Mouse (Mus musculus) CH12.LX (cell line): Measurements from ENCODE around the gene Cacfd1. TPM values are rescaled to one million over a fixed set of nuclear protein-coding genes. Genes with fewer than 3 reads are reported as not detected.

Experiments
- DNase-seq: peaks from one replicate; pipeline ENCODE4 v3.0.0-alpha.2; 2013; ENCODE audit errors: extremely low read depth
- H3K27ac ChIP-seq: 2 replicates; pipeline ENCODE4 v1.5.1; 2012; ENCODE audit warnings: low read depth, mild to moderate bottlenecking, control low read depth, moderate library complexity; ENCODE audit not compliant: insufficient read depth
- H3K27me3 ChIP-seq: replicated peaks from 2 replicates; pipeline ENCODE3; 2012; ENCODE audit warnings: inconsistent platforms
- H3K36me3 ChIP-seq, 2 experiments: replicated peaks in 1 of 2; 2 replicates each; pipeline versions ENCODE3 to v1.6.1; 2012; ENCODE audit warnings: inconsistent platforms in 1 of 2, low read length in 1 of 2, mild to moderate bottlenecking in 1 of 2, mixed read lengths in 1 of 2, moderate library complexity in 1 of 2; ENCODE audit not compliant: control insufficient read depth in 1 of 2, insufficient read depth in 1 of 2
- H3K4me1 ChIP-seq, 2 experiments: 2 replicates each; pipeline ENCODE4 v1.6.1; 2012; ENCODE audit warnings: inconsistent platforms in 1 of 2, moderate library complexity in 1 of 2; ENCODE audit not compliant: insufficient read depth in 2 of 2, control insufficient read depth in 1 of 2
- H3K4me2 ChIP-seq: 2 replicates; pipeline ENCODE4 v1.6.1; 2012; ENCODE audit warnings: low read depth, mild to moderate bottlenecking, control low read depth; ENCODE audit not compliant: poor library complexity, insufficient read depth, severe bottlenecking
- H3K4me3 ChIP-seq, 3 experiments: fragments of 150-350 bp in 1 of 3; sonication (generic) in 1 of 3; replicated peaks in 1 of 3; 2 replicates each; pipeline versions ENCODE3 to v1.5.1; 2011 to 2012; ENCODE audit warnings: low read depth in 2 of 3, low read length in 2 of 3, mild to moderate bottlenecking in 2 of 3, moderate library complexity in 2 of 3, control low read depth in 1 of 3, improper control_type of control experiment in 1 of 3, inconsistent platforms in 1 of 3, mixed read lengths in 1 of 3; ENCODE audit not compliant: poor library complexity in 1 of 3
- H3K79me2 ChIP-seq: replicated peaks from 2 replicates; pipeline ENCODE4 v1.6.1; 2012; ENCODE audit warnings: mild to moderate bottlenecking, moderate library complexity; ENCODE audit not compliant: control insufficient read depth, poor library complexity, insufficient read depth, severe bottlenecking; ENCODE audit errors: extremely low read depth
- H3K9ac ChIP-seq: 2 replicates; pipeline ENCODE4 v1.6.1; 2012; ENCODE audit warnings: low read depth, mild to moderate bottlenecking, control low read depth, moderate library complexity; ENCODE audit not compliant: insufficient read depth
- H3K9me3 ChIP-seq: replicated peaks from 2 replicates; pipeline ENCODE3; 2012; ENCODE audit warnings: low read length, inconsistent platforms, mixed read lengths
- BHLHE40 ChIP-seq: IDR thresholded peaks from 2 replicates; pipeline ENCODE4 v1.6.1; 2011; ENCODE audit warnings: mild to moderate bottlenecking, low read depth, low read length, improper control_type of control experiment
- ELF1 ChIP-seq: IDR thresholded peaks from 2 replicates; pipeline ENCODE4 v1.6.1; 2014; ENCODE audit warnings: low read depth, mild to moderate bottlenecking, inconsistent platforms, low read length, improper control_type of control experiment
- EP300 ChIP-seq: IDR thresholded peaks from 2 replicates; pipeline ENCODE4 v1.6.1; 2011; ENCODE audit warnings: low read length, improper control_type of control experiment
- ETS1 ChIP-seq: conservative IDR thresholded peaks from 2 replicates; pipeline ENCODE4 v1.6.1; 2012; ENCODE audit warnings: low read depth, mild to moderate bottlenecking, inconsistent platforms, low read length, improper control_type of control experiment, moderate library complexity
- IRF4 ChIP-seq: IDR thresholded peaks from 2 replicates; pipeline ENCODE4 v1.6.1; 2014; ENCODE audit warnings: low read depth, mild to moderate bottlenecking, inconsistent platforms, low read length, improper control_type of control experiment
- JUN ChIP-seq: IDR thresholded peaks from 2 replicates; pipeline ENCODE4 v1.6.1; 2011; ENCODE audit warnings: low read depth, mild to moderate bottlenecking, low read length, improper control_type of control experiment, moderate library complexity; ENCODE audit not compliant: insufficient read depth
- MAFK ChIP-seq: IDR thresholded peaks from 2 replicates; pipeline ENCODE4 v1.6.1; 2011; ENCODE audit warnings: low read length, improper control_type of control experiment; ENCODE audit not compliant: insufficient replicate concordance
- MAX ChIP-seq: IDR thresholded peaks from 2 replicates; pipeline ENCODE4 v1.6.1; 2011; ENCODE audit warnings: low read length, improper control_type of control experiment
- MEF2A ChIP-seq: IDR thresholded peaks from 2 replicates; pipeline ENCODE4 v1.6.1; 2014; ENCODE audit warnings: low read depth, mild to moderate bottlenecking, inconsistent platforms, low read length, improper control_type of control experiment, borderline replicate concordance
- MYC ChIP-seq: IDR thresholded peaks from 2 replicates; pipeline ENCODE4 v1.6.1; 2011; ENCODE audit warnings: low read depth, mild to moderate bottlenecking, improper control_type of control experiment, low read length
- NELFE ChIP-seq: IDR thresholded peaks from 2 replicates; pipeline ENCODE4 v1.6.1; 2011; ENCODE audit warnings: low read depth, low read length, improper control_type of control experiment
- POLR2A ChIP-seq: IDR thresholded peaks from 2 replicates; pipeline ENCODE4 v1.6.1; 2011; ENCODE audit warnings: low read depth, mild to moderate bottlenecking, improper control_type of control experiment, low read length
- SIN3A ChIP-seq: IDR thresholded peaks from 2 replicates; pipeline ENCODE4 v1.6.1; 2012; ENCODE audit warnings: low read length, improper control_type of control experiment, inconsistent platforms
- SMC3 ChIP-seq: IDR thresholded peaks from 2 replicates; pipeline ENCODE4 v1.6.1; 2011; ENCODE audit warnings: low read depth, low read length, improper control_type of control experiment
- TBP ChIP-seq: conservative IDR thresholded peaks from 2 replicates; pipeline ENCODE4 v1.6.1; 2011; ENCODE audit warnings: low read depth, low read length, improper control_type of control experiment
- TCF12 ChIP-seq: IDR thresholded peaks from 2 replicates; pipeline ENCODE4 v1.6.1; 2014; ENCODE audit warnings: low read depth, mild to moderate bottlenecking, inconsistent platforms, low read length, improper control_type of control experiment
- ZKSCAN1 ChIP-seq: IDR thresholded peaks from 2 replicates; pipeline ENCODE4 v1.6.1; 2012; ENCODE audit warnings: low read depth, inconsistent platforms, low read length, improper control_type of control experiment, borderline replicate concordance
- ZMIZ1 ChIP-seq: IDR thresholded peaks from 2 replicates; pipeline ENCODE4 v1.6.1; 2012; ENCODE audit warnings: low read depth, mild to moderate bottlenecking, inconsistent platforms, low read length, improper control_type of control experiment
- dilution Hi-C: fragments of 300-500 bp; cut with MboI; formaldehyde crosslinking; loops from 2 replicates; pipeline ENCODE4 v1.14.3; 2020; ENCODE audit warnings: low sequenced_read_pairs; ENCODE audit not compliant: extremely low pct_unique_long_range_greater_than_20kb, extremely low pct_ligation_motif_present
- in situ Hi-C: fragments of 300-500 bp; cut with MboI; formaldehyde crosslinking; loops from 3 replicates; pipeline ENCODE4 v1.14.3; 2019; ENCODE audit warnings: low sequenced_read_pairs, low pct_ligation_motif_present, low pct_unique_long_range_greater_than_20kb, mixed read lengths
- polyA plus RNA-seq: library from polyadenylated mRNA; unstranded; fragments of >175 nt; gene quantifications from 2 replicates; pipeline ENCODE4 v1.2.1, GENCODE M21; 2012; ENCODE audit warnings: low read depth; ENCODE audit not compliant: insufficient read length
- total RNA-seq, 2 experiments: library from RNA; depleted of rRNA; stranded (reverse); fragments of 300-350 nt in 1 of 2; fragments of >200 nt in 1 of 2; gene quantifications; 2 replicates each; pipeline ENCODE4 v1.2.3; 2012 to 2014

Cacfd1 gene
- total and polyA plus RNA-seq, 3 experiments: 6.4 to 20.2 (median 10.3) TPM

DNA sequence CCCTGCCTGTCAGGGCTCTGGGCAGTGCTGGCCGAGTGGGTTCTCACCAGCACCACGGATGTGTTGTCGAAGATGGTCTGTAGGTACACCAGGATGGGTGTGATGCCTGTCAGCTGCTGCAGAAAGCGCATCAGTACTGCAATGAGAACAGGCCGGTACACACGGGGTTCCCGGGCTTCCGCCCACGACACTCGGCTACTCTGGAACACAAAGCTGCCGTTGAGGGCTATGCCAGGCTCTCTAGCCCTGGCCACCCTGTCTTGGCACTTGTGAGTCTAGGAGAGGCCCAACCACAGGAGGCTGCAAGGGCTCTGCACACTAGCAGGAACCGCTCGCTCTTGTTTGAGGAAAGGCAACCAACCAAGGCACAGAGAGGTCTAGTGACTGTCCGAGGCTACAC, 14.4 kb downstream of the Cacfd1 start:
- dilution Hi-C loops: no loop called here
- H3K4me3 ChIP-seq: no peak overlapping the region
- H3K9me3 ChIP-seq: no peaks in the 10 kb centered on the region
- no peak for TF ChIP-seq SMC3
- TF ChIP-seq NELFE: no peak
- TF ChIP-seq IRF4: no peak
- TF ChIP-seq ZKSCAN1: no peak
- no peak for TF ChIP-seq TBP
- TF ChIP-seq JUN: no peak
- no peak for TF ChIP-seq ELF1
- TF ChIP-seq, all 38 proteins: peak for 0
- peaks cover 43 to 64% of the 10 kb centered on the region in 2 experiments for H3K36me3 ChIP-seq
- no peak for DNase-seq
- no peaks in the 10 kb centered on the region for H3K27me3 ChIP-seq
- H3K27ac ChIP-seq: no peak overlapping the region
- no peak overlapping the region for H3K4me2 ChIP-seq
- no peak overlapping the region for H3K9ac ChIP-seq
- peaks cover 4% of the 10 kb centered on the region; the same call in 1 of the 2 replicates for H3K79me2 ChIP-seq
- in situ Hi-C loops: loop anchor here (5.0 kb wide), 1 partner anchor 97 kb away; no protein-coding TSS in a partner anchor
- H3K4me1 ChIP-seq: peaks cover 20 to 50% of the 10 kb centered on the region in 2 experiments

DNA sequence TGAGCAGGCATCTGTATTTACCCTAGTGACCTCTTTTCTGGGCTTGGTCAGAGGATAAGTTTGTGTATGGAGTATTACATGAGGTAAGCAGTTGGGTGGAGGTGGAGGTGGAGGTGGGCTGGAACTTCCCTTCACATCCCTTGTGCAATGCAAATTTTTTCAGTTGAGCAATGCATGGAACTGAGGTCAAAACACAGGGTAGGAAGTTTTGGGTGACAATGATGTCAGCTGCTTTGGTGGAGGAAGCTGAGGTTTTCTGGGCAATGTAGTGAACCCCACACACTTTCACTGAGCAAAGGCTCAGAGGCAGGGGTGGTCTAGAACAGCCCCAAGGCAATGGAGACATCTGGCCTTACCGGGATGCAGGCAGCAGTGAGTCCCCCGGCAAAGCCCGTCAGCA, 15.8 kb downstream of the Cacfd1 start:
- no peaks in the 10 kb centered on the region for H3K27me3 ChIP-seq

DNA sequence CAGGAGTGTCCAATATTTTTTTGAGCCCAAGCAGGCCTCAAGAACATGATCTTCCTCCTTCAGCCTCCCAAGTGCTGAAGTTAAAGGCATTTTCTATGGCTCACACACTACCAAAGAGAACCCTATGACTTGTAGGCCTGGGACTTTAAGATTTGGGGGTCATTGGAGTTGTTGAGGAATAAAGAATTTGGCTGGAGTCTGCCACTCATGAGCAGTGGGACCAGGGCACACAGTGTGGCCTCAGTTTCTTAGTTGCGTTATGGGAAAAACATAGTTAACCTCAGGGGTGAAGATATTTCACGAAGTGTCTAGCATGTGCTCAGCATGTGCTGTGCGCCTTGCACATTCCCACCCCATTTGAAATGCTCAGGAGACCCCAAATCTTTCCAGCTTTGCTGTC, 16.6 kb downstream of the Cacfd1 start:
- peak overlapping the region; percentile 72 to 74 (median 73) for H3K4me3 ChIP-seq
- TF ChIP-seq MAX: peak; percentile 25
- TF ChIP-seq MYC: peak; percentile 90; the same call in 1 of the 2 replicates
- TF ChIP-seq BHLHE40: peak; percentile 13; the same call in 1 of the 2 replicates
- no peak for TF ChIP-seq ZMIZ1
- peak; percentile 51 for TF ChIP-seq ZKSCAN1
- no peaks in the 10 kb centered on the region for H3K9me3 ChIP-seq
- no peaks in the 10 kb centered on the region for H3K27me3 ChIP-seq
- H3K27ac ChIP-seq: peak overlapping the region; percentile 55; the same call in 1 of the 2 replicates
- H3K9ac ChIP-seq: peak overlapping the region; percentile 72
- no peak for DNase-seq
- peaks cover 34 to 42% of the 10 kb centered on the region in 2 experiments for H3K36me3 ChIP-seq
- in situ Hi-C loops (no loop called here), dilution Hi-C loops (no loop called here)
- H3K4me2 ChIP-seq: peak overlapping the region; percentile 53
- peaks cover 25 to 63% of the 10 kb centered on the region in 2 experiments for H3K4me1 ChIP-seq
- peaks cover 4% of the 10 kb centered on the region; the same call in 1 of the 2 replicates for H3K79me2 ChIP-seq

More for the DNA sequence above, 15.8 kb downstream of the Cacfd1 start:
- Histone ChIP-seq H3K4me3 (peak overlapping the region; percentile 29 to 74 (median 72)), H3K27ac (peak overlapping the region; percentile 55), H3K4me2 (peak overlapping the region; percentile 53), H3K9ac (no peak overlapping the region), H3K79me2 (peaks cover 4% of the 10 kb centered on the region; the same call in 1 of the 2 replicates), H3K4me1 (peaks cover 24 to 60% of the 10 kb centered on the region in 2 experiments), H3K36me3 (peaks cover 42 to 50% of the 10 kb centered on the region in 2 experiments), H3K9me3 (no peaks in the 10 kb centered on the region)
- dilution Hi-C loops (no loop called here), in situ Hi-C loops (no loop called here)
- TF ChIP-seq EP300 (peak; percentile 33; the same call in 1 of the 2 replicates), MAX (no peak), MEF2A (peak; percentile 35; the same call in 1 of the 2 replicates), BHLHE40 (peak; percentile 69), TBP (0 out of 2 replicates have a peak, but pooled peaks have one; percentile 26), ETS1 (peak; percentile 73), ZMIZ1 (no peak), SIN3A (peak; percentile 48), POLR2A (0 out of 2 replicates have a peak, but pooled peaks have one; percentile 18), MAFK (0 out of 2 replicates have a peak, but pooled peaks have one; percentile 8), TCF12 (no peak)
- peak; percentile 56 for DNase-seq
